23 mouse cellular contexts compared by ENCODE assay signal in the genomic region with DNA sequence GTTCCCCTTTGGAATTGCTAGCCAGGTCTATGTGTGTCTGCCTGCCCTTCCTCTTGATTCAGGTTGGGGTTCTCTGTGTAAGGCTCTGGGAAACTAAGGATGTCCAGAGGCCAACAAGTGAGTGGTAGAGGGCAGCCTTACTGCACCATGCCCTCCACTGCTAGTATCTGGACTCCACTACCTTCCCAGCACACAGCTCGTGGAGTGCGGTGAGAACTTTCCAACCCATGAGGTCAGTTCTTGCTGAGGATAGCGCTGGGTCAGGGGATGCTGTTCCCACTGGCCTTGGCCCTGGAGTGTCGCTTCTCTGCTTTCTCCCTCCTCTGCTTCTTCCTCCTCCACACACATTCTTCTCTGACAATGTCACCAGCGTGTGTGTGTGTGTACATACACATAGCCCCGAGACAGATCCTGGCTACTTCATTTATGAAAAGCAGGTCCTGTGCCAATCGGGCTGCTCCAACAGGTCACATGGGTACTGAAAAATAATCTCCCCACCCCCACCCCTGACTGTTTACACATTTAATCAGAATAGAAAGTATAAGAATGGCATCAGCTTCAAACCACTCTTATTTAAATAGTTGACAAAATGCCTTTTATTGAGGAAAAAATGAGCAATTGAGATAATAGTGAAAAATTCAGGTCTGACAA. TPM values are rescaled to one million over a fixed set of nuclear protein-coding genes. Genes with fewer than 3 reads are reported as not detected.
DNase-seq lines count a peak whose midpoint lies in the region; ATAC-seq and TF ChIP-seq lines count a peak whose summit lies in the region.
"Had no signal": no experiment of that assay in that cellular context is flagged by ENCODE, and none has a peak within 500 bp of the region (broad histone marks: within the 10 kb centered on the region; RNA-seq: fewer than 3 reads in every experiment).

No protein-coding gene starts in this region.

- H3K27me3 ChIP-seq in forebrain, embryonic 11.5 days (ENCODE audit: control insufficient read depth, insufficient read depth, low read length): no peaks in the 10 kb centered on the region
- no peaks in the 10 kb centered on the region for H3K27me3 ChIP-seq in forebrain, postnatal 0 days (ENCODE audit: insufficient read depth, low read length)
- no peaks in the 10 kb centered on the region for H3K27me3 ChIP-seq in liver, embryonic 13.5 days
- H3K27me3 ChIP-seq in liver, embryonic 12.5 days (replicated peaks): 0 out of 2 replicates have a peak, but pooled peaks cover 3% of the 10 kb centered on the region
- H3K27me3 ChIP-seq: CH12.LX; lung, embryonic 15.5 days; midbrain, embryonic 12.5 days; neural tube, embryonic 13.5 days; stomach, embryonic 15.5 days had no signal

- no peak overlapping the region for H3K4me2 ChIP-seq in forebrain, embryonic 11.5 days (ENCODE audit: low read depth, low read length, severe bottlenecking)
- H3K4me2 ChIP-seq in forebrain, postnatal 0 days (ENCODE audit: low read depth): no peak overlapping the region
- no peak overlapping the region for H3K4me2 ChIP-seq in liver, embryonic 13.5 days
- H3K4me2 ChIP-seq in liver, embryonic 12.5 days: no peak overlapping the region
- H3K4me2 ChIP-seq: heart, embryonic 11.5 days; lung, embryonic 15.5 days; midbrain, embryonic 12.5 days; neural tube, embryonic 13.5 days; stomach, embryonic 15.5 days had no signal

- no peaks in the 10 kb centered on the region for H3K36me3 ChIP-seq in forebrain, embryonic 11.5 days (ENCODE audit: control insufficient read depth, insufficient read depth, low read length)
- no peaks in the 10 kb centered on the region for H3K36me3 ChIP-seq in forebrain, postnatal 0 days (ENCODE audit: insufficient read depth)
- H3K36me3 ChIP-seq in liver, embryonic 13.5 days: no peaks in the 10 kb centered on the region
- H3K36me3 ChIP-seq in liver, embryonic 12.5 days: no peaks in the 10 kb centered on the region
- H3K36me3 ChIP-seq: embryonic facial prominence, embryonic 13.5 days; lung, embryonic 15.5 days; midbrain, embryonic 12.5 days; neural tube, embryonic 13.5 days; stomach, embryonic 15.5 days had no signal

- DNase-seq in forebrain, embryonic 11.5 days (ENCODE audit: low spot score): peak; percentile 33
- no peak for DNase-seq in forebrain, postnatal 0 days
- DNase-seq in liver, embryonic 13.5 days: no peak
- DNase-seq in 3T3-L1 (ENCODE audit: low read depth, low spot score) (peak; percentile 50), adipocyte (ENCODE audit: low spot score) (peak; percentile 58)
- no peak for DNase-seq in thymus, postnatal 25 days
- DNase-seq: adrenal gland, postnatal 10 days; cerebellum, adult 11-12 months; heart, postnatal 10 days; kidney, adult 18-20 months; kidney, postnatal 14 days; layer of hippocampus, postnatal 36 days had no signal

- no peak overlapping the region for H3K9ac ChIP-seq in forebrain, embryonic 11.5 days (ENCODE audit: low read length)
- no peak overlapping the region for H3K9ac ChIP-seq in forebrain, postnatal 0 days
- no peak overlapping the region for H3K9ac ChIP-seq in liver, embryonic 13.5 days
- H3K9ac ChIP-seq in liver, embryonic 12.5 days: no peak overlapping the region
- H3K9ac ChIP-seq: embryonic facial prominence, embryonic 13.5 days; lung, embryonic 15.5 days; midbrain, embryonic 12.5 days; neural tube, embryonic 13.5 days; stomach, embryonic 15.5 days had no signal

- H3K9me3 ChIP-seq in forebrain, embryonic 11.5 days (ENCODE audit: control insufficient read depth, low read length): no peaks in the 10 kb centered on the region
- H3K9me3 ChIP-seq in forebrain, postnatal 0 days (ENCODE audit: low read length): no peaks in the 10 kb centered on the region
- H3K9me3 ChIP-seq in liver, embryonic 13.5 days (replicated peaks): no peaks in the 10 kb centered on the region
- H3K9me3 ChIP-seq in liver, embryonic 12.5 days (replicated peaks): no peaks in the 10 kb centered on the region
- H3K9me3 ChIP-seq: embryonic facial prominence, embryonic 13.5 days; lung, embryonic 15.5 days; midbrain, embryonic 12.5 days; neural tube, embryonic 13.5 days; stomach, embryonic 15.5 days had no signal

- no peak for ATAC-seq in forebrain, embryonic 11.5 days (replicated peaks; ENCODE audit: low FRiP score)
- no peak for ATAC-seq in forebrain, postnatal 0 days
- 0 out of 2 replicates have a peak, but pooled peaks have one; percentile 11 for ATAC-seq in liver, embryonic 13.5 days (ENCODE audit: low read depth)
- ATAC-seq in liver, embryonic 12.5 days: no peak

- H3K4me3 ChIP-seq in forebrain, embryonic 11.5 days (ENCODE audit: low read depth, low read length): no peak overlapping the region
- H3K4me3 ChIP-seq in forebrain, postnatal 0 days (ENCODE audit: low read depth, low read length): no peak overlapping the region
- H3K4me3 ChIP-seq in liver, embryonic 13.5 days (replicated peaks): no peak overlapping the region
- H3K4me3 ChIP-seq in liver, embryonic 12.5 days: no peak overlapping the region
- H3K4me3 ChIP-seq: embryonic facial prominence, embryonic 13.5 days; layer of hippocampus, adult 2 months; lung, embryonic 15.5 days; midbrain, embryonic 12.5 days; neural tube, embryonic 13.5 days; stomach, embryonic 15.5 days had no signal

- WGBS in forebrain, embryonic 11.5 days: 59% methylated on average over 7 of the region's 7 CpGs
- 59% methylated on average over 7 of the region's 7 CpGs for WGBS in forebrain, postnatal 0 days
- 62% methylated on average over 7 of the region's 7 CpGs for WGBS in liver, embryonic 13.5 days (ENCODE audit: insufficient replicate concordance)
- WGBS in liver, embryonic 12.5 days (ENCODE audit: insufficient replicate concordance): 61% methylated on average over 7 of the region's 7 CpGs

- TF ChIP-seq CTCF in forebrain, postnatal 0 days (IDR thresholded peaks at IDR 0.05; ENCODE audit: low read depth): no peak

- H3K4me1 ChIP-seq in forebrain, embryonic 11.5 days (replicated peaks; ENCODE audit: control insufficient read depth, insufficient read depth, low read length): no peaks in the 10 kb centered on the region
- no peaks in the 10 kb centered on the region for H3K4me1 ChIP-seq in forebrain, postnatal 0 days (ENCODE audit: insufficient read depth)
- peaks cover 45% of the 10 kb centered on the region for H3K4me1 ChIP-seq in liver, embryonic 13.5 days (replicated peaks)
- peaks cover 24% of the 10 kb centered on the region for H3K4me1 ChIP-seq in liver, embryonic 12.5 days
- H3K4me1 ChIP-seq: lung, embryonic 15.5 days; neural tube, embryonic 13.5 days; stomach, embryonic 15.5 days had no signal

- no peak overlapping the region for H3K27ac ChIP-seq in forebrain, embryonic 11.5 days (ENCODE audit: low read depth, low read length)
- H3K27ac ChIP-seq in forebrain, postnatal 0 days (ENCODE audit: low read depth, low read length): no peak overlapping the region
- peak overlapping the region; percentile 74 for H3K27ac ChIP-seq in liver, embryonic 13.5 days
- no peak overlapping the region for H3K27ac ChIP-seq in liver, embryonic 12.5 days
- H3K27ac ChIP-seq: layer of hippocampus, adult 2 months; lung, embryonic 15.5 days; midbrain, embryonic 12.5 days; neural tube, embryonic 13.5 days; stomach, embryonic 15.5 days had no signal

RNA-seq across cellular contexts. Expression of a gene that starts 11.0 kb away (rescaled TPM):
- polyA plus RNA-seq in forebrain, embryonic 11.5 days (2014; fragmentation: Nextera tagmentation; extraction: Ambion mirVana): not detected in 2 replicates
- total RNA-seq in forebrain, postnatal 0 days (2014; rRNA removed): not detected in 2 replicates
- not detected in 2 replicates for polyA plus RNA-seq in forebrain, postnatal 0 days (2015; fragmentation: Nextera tagmentation; extraction: Ambion mirVana)
- 513 TPM in 2 replicates for polyA plus RNA-seq in liver, embryonic 13.5 days (2015; fragmentation: Nextera tagmentation; extraction: Ambion mirVana)
- 184 and 190 TPM in 2 replicates for polyA plus RNA-seq in liver, embryonic 12.5 days (2016; fragmentation: Nextera tagmentation; extraction: Ambion mirVana)
- total RNA-seq: CH12.LX; layer of hippocampus, adult 2 months; layer of hippocampus, postnatal 36 days; left cerebral cortex, postnatal 14 days had no signal
- polyA plus RNA-seq: embryonic facial prominence, embryonic 13.5 days; midbrain, embryonic 12.5 days; thymus, postnatal 0 days had no signal

RNA-seq across cellular contexts. Expression of a gene that starts 22.4 kb away (rescaled TPM):
- 95.6 and 97.3 TPM in 2 replicates for polyA plus RNA-seq in forebrain, embryonic 11.5 days (2014; fragmentation: Nextera tagmentation; extraction: Ambion mirVana)
- total RNA-seq in forebrain, postnatal 0 days (2014; rRNA removed): 55.2 and 63.0 TPM in 2 replicates
- polyA plus RNA-seq in forebrain, postnatal 0 days (2015; fragmentation: Nextera tagmentation; extraction: Ambion mirVana): 76.7 and 86.1 TPM in 2 replicates
- polyA plus RNA-seq in liver, embryonic 13.5 days (2015; fragmentation: Nextera tagmentation; extraction: Ambion mirVana): 78.9 and 90.1 TPM in 2 replicates
- 95.2 and 97.9 TPM in 2 replicates for polyA plus RNA-seq in liver, embryonic 12.5 days (2016; fragmentation: Nextera tagmentation; extraction: Ambion mirVana)

RNA-seq across cellular contexts. Expression of a gene that starts 22.6 kb away (rescaled TPM):
- polyA plus RNA-seq in forebrain, embryonic 11.5 days (2014; fragmentation: Nextera tagmentation; extraction: Ambion mirVana): 35.0 and 37.0 TPM in 2 replicates
- 18.0 and 19.0 TPM in 2 replicates for total RNA-seq in forebrain, postnatal 0 days (2014; rRNA removed)
- 13.7 and 14.9 TPM in 2 replicates for polyA plus RNA-seq in forebrain, postnatal 0 days (2015; fragmentation: Nextera tagmentation; extraction: Ambion mirVana)
- polyA plus RNA-seq in liver, embryonic 13.5 days (2015; fragmentation: Nextera tagmentation; extraction: Ambion mirVana): 24.0 and 29.2 TPM in 2 replicates
- 31.1 and 33.3 TPM in 2 replicates for polyA plus RNA-seq in liver, embryonic 12.5 days (2016; fragmentation: Nextera tagmentation; extraction: Ambion mirVana)

RNA-seq across cellular contexts. Expression of a gene that starts 38.1 kb away (rescaled TPM):
- polyA plus RNA-seq in forebrain, embryonic 11.5 days (2014; fragmentation: Nextera tagmentation; extraction: Ambion mirVana): not detected in 2 replicates
- not detected in 2 replicates for total RNA-seq in forebrain, postnatal 0 days (2014; rRNA removed)
- polyA plus RNA-seq in forebrain, postnatal 0 days (2015; fragmentation: Nextera tagmentation; extraction: Ambion mirVana): 0.15 and 0.21 TPM in 2 replicates
- polyA plus RNA-seq in liver, embryonic 13.5 days (2015; fragmentation: Nextera tagmentation; extraction: Ambion mirVana): 0.80 and 0.86 TPM in 2 replicates
- 0.35 and 0.69 TPM in 2 replicates for polyA plus RNA-seq in liver, embryonic 12.5 days (2016; fragmentation: Nextera tagmentation; extraction: Ambion mirVana)
- total RNA-seq: heart, postnatal 10 days; layer of hippocampus, postnatal 36 days; left cerebral cortex, postnatal 14 days had no signal
- polyA plus RNA-seq: lung, embryonic 15.5 days; midbrain, embryonic 12.5 days; neural tube, embryonic 13.5 days had no signal

Comparison
In these comparisons a context has a peak if more than half of its experiments do, and no peak if none do; other contexts are left out.
1. DNase-seq: peak in forebrain, embryonic 11.5 days (single experiment), 3T3-L1 (single experiment) and adipocyte (single experiment); none in forebrain, postnatal 0 days (single experiment), liver, embryonic 13.5 days (single experiment) and thymus, postnatal 25 days (single experiment).
2. RNA of a gene that starts 11.0 kb away (polyA plus RNA-seq): 513 TPM in liver, embryonic 13.5 days and 184 to 190 TPM in liver, embryonic 12.5 days; not detected in forebrain, embryonic 11.5 days and not detected in forebrain, postnatal 0 days; every median in the first group is over 100 times any median in the second.